Mouse (Mus musculus): ENCODE measurements around the gene Nfya.

Gene Nfya

GRCm38 (mm10) chr17:48343065-48343464 is 66.6 kb downstream of the Nfya start:
- no peak for DNase-seq (ENCODE audit: low spot score)

GRCm38 (mm10) chr17:48341947-48342346 is 67.8 kb downstream of the Nfya start:
- no peak for DNase-seq (ENCODE audit: low spot score)

- no peak for DNase-seq (ENCODE audit: low spot score)
These were observed 69.4 kb downstream of the Nfya start for GRCm38 (mm10) chr17:48340267-48340666.
